Mouse (Mus musculus) G1E-ER4 (cell line): ENCODE data around the gene Tmem260. TPM values are rescaled to one million over a fixed set of nuclear protein-coding genes. Genes with fewer than 3 reads are reported as not detected.

Experiments used
- GATA1 ChIP-seq: IDR thresholded peaks from one replicate; pipeline ENCODE4 v1.8.0; 2012; ENCODE audit warnings: low read length, inconsistent platforms
- polyA plus RNA-seq: library from polyadenylated mRNA; stranded (reverse); fragments of >175 nt; gene quantifications from 2 replicates; pipeline ENCODE4 v1.2.3, GENCODE M21; 2012

The Tmem260 gene
- polyA plus RNA-seq, 1 experiment: 7.2 TPM

DNA sequence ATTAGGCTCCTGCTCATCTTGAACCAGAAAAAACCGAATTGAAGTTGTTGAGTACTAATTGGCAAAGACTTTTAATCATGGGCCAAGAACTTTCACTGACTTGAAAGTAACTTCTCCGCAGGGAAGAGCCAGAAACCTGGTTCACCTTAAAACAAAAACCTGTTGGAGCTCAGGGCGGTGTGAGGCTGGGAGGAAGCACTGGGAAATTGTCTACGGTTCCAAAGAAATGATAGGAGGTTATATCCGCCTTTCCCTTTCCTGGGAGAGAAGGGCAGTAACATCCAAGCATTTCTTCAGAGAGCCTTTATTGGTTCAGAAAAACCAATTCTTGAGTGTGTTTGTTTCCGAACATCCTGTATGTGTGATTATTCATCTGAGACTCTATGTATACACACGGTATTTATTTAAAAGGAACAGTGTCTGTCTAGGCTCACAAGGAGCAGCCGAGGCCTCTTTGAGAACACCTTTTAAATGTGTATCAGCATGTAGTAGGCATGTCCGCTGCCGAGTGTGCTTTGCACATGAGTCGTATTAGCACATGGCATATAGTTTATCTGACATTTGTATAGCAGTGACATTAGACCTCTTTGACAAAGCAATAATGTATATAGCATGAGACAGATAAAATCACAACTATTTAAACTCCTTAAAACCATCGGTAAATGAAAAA is 68.0 kb downstream of the Tmem260 start:
- no peak for TF ChIP-seq GATA1

DNA sequence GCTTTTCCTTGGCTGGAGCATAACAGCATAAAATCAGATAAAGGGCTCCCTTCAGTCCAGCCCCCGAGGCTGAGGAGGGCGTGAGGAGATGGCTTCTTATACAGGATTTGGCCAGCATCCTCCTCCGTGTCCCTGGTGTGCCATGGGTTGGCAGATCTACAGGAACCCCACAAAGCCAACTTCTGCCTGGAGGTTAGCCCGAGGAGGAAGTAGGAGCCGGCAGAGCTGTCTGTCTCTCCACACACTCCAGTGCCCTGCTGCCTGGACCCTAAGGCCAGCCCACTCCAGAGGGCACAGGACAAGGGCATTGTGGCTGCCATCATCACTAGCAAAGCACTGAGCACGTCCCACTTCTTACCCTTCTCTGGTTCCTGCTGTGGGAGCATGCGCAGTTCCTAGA is 68.7 kb downstream of the Tmem260 start:
- TF ChIP-seq GATA1: no peak

DNA sequence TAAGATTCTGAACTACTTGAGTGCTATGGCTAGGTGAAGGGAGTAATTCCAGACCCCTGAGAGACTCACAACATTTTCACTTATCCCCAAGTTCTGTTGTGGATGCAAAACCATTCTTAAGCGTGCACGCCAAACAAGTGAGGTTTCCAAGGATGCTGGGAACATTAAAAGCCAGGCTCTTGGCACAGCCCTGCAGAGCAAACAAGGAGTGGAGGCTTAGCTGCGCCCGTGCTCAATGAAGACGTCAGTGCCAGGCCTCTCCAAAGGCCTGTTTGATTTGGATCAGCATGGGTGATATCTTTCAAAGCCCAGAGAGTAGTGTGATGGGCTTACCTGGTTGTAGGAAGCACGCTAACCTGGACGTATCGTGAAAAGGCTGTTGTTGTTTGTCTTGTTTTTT is 69.6 kb downstream of the Tmem260 start:
- no peak for TF ChIP-seq GATA1

DNA sequence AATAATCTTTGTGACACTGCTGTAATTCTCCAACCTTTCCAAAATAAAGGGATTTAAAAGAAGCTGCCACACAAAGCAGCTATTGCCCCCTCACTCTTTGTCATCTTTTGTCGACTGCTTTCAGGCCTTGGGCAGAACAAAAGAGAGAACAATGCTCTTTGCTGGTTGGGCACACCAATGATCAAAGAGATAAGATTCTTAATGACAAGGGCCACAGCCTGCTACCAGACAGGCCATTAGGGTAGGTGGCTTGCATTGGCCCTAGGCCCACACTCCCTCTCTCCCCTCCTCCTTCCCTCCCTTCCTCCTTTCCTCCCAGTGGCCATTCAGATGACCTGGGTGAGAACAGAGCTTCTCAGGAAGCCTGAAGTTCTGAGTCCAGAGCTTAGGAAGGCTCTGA is 77.4 kb downstream of the Tmem260 start:
- no peak for TF ChIP-seq GATA1

DNA sequence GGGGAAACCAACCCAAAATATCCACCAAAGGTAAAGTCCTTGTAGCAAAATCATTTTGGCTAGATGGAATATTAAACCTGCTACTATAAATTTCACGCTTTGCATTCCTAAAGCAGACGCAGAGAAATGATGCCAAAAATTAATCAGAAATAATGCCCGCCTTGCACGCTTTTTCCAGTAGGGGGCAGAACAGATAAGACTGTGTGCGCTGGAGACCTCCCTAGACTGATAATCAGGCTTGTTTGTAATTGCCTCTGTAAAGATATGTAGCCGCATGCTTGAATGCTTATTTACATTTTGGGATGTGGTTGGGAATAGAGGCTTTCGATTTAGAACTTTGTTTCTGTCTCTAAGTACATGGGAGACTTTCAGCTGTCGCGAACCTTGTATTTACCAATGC is 78.2 kb downstream of the Tmem260 start:
- no peak for TF ChIP-seq GATA1

DNA sequence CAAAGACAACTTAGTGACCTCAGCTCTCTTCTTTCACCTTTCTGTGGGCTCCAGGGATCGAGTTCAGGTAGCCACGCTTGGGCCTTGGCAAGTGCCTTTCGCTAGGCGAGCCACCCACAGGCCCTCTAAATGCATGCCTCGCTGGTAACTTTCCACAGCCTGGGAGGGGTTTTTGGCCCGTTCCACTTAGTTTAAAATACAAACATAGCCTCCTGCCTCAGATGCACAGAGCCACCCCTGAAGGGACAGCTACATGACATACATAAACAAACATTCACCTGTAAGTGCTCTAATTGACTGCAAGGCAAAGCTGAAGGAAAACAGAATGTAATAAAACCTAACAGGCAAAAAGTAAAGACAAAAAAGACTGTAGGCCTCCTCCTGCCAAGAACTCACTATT is 79.1 kb downstream of the Tmem260 start:
- TF ChIP-seq GATA1: no peak

DNA sequence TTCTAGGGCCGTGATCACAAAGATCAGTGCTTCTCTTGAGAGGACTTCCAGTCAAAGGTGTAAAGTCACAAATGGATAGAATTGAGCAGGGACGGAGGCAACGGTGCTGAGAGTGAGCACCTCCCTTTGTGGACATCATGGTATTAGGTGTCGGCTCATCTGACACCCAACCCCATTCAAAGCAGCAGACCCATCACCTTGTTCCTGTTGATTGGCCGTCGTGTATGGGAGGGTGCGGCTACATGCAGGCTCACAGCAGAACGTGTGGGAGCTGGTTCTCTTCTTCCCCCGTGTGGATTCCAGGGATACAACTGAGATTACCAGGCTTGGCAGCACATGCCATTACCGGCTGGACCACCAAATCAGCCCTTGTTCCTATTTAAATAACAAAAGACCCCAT is 84.7 kb downstream of the Tmem260 start:
- no peak for TF ChIP-seq GATA1

DNA sequence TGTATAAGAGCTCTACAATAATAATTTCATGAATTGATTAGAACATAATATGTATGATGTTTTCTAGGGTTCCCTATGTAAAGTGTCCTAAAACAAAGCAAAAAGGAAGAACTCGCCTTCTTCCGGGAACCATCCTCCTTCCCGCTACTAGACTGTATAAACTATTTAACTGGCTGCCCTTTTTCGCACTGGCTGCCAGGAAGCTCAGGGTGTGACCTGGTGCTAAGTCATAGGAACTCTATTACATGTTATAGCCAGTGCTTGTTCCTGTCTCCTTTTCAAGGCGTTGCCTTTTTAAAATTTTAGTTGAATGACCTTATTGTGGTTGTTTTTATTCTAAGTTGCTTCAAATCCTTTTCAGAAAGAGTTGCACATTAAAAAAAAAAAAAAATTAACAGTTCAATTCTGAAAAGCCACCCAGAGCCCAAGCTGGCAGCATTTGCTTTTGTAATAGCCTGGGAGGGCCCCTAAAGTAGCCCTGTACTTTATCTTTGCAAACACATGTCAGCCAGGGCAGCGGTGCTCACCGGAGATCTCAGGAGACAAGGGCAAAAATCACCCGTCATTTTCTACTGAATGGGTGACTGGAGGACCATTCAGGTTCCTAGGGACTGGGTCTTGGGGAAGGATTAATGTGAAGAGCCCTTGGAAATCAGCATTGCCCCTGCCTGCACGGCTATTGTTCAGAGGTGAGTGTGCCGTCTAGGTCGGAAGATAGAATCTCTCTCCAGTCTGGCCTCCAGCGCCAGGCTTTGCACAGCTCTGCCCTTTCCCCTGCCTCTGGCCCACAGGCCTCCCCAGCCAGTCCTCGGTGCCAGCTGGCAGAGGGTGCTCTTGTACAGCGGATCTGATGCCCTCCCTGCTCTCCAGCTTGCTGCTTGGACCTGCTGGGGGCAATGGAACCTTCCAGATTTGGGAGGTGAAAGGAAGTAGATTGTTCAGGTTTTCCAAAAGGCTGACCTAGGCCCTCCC is 92.2 kb downstream of the Tmem260 start:
- peak; percentile 25 for TF ChIP-seq GATA1

DNA sequence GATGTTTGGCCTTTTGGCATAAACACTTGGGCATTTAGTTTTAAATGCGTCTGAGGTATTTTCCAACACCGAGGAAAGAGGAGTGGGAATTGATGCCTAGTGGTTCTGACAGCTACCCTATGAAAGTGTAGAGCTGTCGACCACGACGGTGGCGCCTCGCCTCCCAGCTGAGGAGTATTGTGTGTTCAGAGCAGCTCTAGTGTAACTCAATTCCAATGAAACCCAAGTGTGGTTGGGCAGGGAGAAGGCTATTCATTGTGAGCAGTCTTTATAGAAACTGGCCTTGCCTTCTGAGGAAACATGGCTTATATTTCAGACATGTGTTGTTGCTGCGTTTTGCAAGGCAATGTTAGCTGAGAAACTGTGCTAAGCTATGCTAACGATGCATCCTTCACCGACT is 99.2 kb downstream of the Tmem260 start:
- TF ChIP-seq GATA1: no peak

DNA sequence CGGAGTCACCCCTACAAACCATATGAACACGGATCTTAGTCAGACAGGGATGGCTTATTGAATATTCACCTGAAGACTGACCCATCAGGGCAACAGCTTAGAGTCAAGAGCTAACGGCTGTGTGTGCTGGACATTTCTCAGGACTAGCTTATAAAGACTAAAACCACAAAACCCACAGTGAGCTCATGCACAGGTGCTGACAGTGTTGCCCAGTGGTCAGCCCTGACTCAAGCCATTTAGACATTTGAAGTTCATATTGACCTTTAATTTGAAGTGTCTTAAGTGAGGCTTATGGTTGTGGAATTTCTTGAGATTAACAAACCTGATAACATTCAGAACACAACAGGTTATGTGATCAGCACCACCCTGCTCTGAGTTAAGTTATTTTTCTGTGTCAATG is 100.1 kb downstream of the Tmem260 start:
- no peak for TF ChIP-seq GATA1

DNA sequence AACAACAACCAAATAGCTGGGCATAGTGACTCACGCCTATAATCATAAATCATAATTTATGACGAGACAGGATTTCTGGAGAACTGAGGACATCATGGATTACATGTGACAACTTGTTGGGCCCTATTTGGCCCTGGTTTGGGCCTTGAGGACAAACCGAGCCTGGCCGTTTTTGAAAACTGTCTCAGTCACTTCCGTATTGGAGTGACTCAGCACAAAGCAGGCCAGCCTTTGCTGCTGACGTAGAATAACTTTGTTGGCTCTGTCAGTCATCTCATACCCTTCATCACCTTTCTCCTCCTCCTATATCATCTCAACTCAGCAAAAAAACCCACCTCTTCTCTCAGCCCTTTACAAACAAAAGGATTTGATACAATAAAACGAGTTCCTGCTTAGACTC is 103.8 kb downstream of the Tmem260 start:
- TF ChIP-seq GATA1: no peak

DNA sequence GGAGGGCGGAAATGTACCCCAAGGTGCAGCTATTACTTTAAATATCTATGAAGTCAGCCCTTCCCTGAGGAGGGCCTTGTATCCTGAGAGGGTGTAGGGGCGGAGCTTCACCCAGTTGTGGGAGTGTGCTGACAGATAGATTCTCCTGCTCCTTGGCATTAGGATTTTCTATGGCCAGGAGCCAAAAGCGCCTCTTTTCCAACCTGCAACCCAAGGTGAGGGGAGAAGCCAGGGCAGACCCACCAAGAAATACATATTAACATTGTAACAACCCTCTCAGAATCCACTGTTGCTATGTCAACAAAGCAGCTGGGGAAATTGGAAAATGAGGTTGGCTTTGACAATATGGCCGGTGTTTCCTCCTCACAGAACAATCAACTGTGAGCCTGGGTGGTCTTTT is 107.3 kb downstream of the Tmem260 start:
- no peak for TF ChIP-seq GATA1

DNA sequence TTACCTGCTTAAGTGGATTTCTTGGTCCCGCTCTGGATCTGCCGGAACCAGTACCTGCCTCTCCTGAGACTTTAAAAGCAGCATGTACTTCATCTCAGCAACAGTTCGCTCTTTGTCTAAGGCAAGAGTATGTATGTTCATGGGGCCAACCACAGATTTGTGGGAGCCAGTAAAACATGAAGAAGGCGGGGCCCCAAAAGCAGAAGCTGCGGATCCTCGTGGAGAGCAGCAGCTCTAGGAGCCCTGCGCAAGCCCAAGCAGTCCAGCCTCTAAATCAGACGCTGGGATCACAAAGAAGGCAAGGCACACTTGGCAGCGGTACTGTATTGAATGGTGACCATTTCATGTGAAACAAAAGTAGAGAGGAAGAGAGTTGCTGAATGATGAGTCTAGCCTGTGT is 107.8 kb downstream of the Tmem260 start:
- no peak for TF ChIP-seq GATA1

DNA sequence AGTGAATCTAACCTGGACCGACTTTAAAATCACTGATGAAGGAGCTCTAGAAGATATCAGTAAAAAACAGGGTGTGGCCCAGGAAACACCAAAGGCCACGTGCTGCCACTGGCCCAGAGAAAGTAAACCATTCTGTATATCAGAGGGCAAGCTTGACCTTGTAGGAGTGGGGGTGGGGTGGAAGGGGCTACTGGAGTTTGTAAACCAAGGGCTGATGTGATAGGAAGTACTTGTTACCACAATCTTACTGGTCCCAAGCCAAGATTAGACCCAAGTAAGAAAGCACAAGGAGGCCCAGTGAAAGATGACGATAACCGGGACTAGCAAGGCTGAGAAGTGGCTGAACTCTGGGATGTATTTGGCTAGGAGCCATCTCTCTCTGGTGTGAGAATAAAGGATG is 113.1 kb downstream of the Tmem260 start:
- no peak for TF ChIP-seq GATA1

DNA sequence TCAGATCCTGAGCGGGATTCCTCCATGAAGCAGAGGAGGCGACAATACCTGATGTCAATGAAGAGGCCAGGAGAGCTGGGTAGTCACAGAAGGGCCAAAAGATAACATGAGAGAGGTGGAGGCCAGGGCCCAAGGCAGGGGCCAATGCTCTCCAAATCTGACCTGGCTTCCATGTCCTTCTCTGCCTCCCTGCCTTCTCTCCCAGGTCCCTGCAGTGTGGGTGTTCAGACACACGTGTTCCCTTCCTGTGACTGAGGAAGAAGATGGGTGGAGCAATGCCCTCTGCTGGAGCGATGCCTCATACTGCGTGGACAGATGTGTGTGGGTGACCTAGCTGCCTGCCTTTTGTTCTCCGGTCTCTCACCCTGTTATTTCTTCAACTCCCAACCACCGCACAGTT is 113.8 kb downstream of the Tmem260 start:
- no peak for TF ChIP-seq GATA1

DNA sequence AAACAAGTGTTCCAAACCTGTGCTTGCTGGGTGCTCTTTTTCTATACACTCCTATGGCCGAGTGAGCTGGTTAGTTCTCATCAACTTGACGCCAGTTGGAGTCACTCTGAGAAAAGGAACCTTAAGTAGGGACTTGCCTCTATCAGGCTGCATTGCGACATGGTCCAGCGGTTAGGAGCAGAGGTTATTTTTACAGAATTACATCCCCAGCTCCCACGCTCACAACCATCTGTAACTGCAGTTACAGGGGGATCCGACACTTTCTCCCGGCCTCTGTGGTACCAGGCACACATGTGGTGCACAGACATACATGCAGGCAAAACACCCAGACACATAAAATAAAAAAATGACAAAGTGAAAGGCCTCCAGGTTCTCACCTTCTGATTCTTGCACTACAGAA is 120.7 kb downstream of the Tmem260 start:
- TF ChIP-seq GATA1: no peak

Other genes with a start within 250 kb of the Tmem260 start
- gene Otx2, start 227.7 kb downstream of the Tmem260 start, polyA plus RNA-seq: not detected in 2 replicates